Mouse (Mus musculus) embryonic facial prominence, embryonic 12.5 days (tissue): Measurements from ENCODE around the gene Polr2h. TPM values are rescaled to one million over a fixed set of nuclear protein-coding genes. Genes with fewer than 3 reads are reported as not detected.

Experiments used
- ATAC-seq: fragments of 200-750 bp; cut with Nextera tagmentation; 2 replicates; pipeline ENCODE4 v1.8.0; 2017; ENCODE audit not compliant: insufficient number of reproducible peaks, insufficient read depth, low FRiP score, low TSS enrichment
- H3K27ac ChIP-seq: fragments of 300-500 bp; sonication (generic); 2 replicates; pipeline ENCODE4 v1.5.1; 2016; ENCODE audit warnings: mild to moderate bottlenecking
- H3K27me3 ChIP-seq: fragments of 300-500 bp; sonication (generic); 2 replicates; pipeline ENCODE4 v1.6.1; 2016; ENCODE audit warnings: mild to moderate bottlenecking, moderate library complexity
- H3K36me3 ChIP-seq: fragments of 300-500 bp; sonication (generic); 2 replicates; pipeline ENCODE4 v1.6.1; 2016; ENCODE audit warnings: mild to moderate bottlenecking
- H3K4me1 ChIP-seq: fragments of 300-500 bp; sonication (generic); 2 replicates; pipeline ENCODE4 v1.6.1; 2016
- H3K4me2 ChIP-seq: fragments of 300-500 bp; sonication (generic); replicated peaks from 2 replicates; pipeline ENCODE4 v1.6.1; 2016; ENCODE audit warnings: mild to moderate bottlenecking, moderate library complexity
- H3K4me3 ChIP-seq: fragments of 300-500 bp; sonication (generic); 2 replicates; pipeline ENCODE4 v1.5.1; 2016; ENCODE audit warnings: mild to moderate bottlenecking
- H3K9ac ChIP-seq: fragments of 300-500 bp; sonication (generic); 2 replicates; pipeline ENCODE4 v1.6.1; 2016; ENCODE audit warnings: mild to moderate bottlenecking, moderate library complexity
- H3K9me3 ChIP-seq: fragments of 300-500 bp; sonication (generic); 2 replicates; pipeline ENCODE4 v1.6.1; 2016; ENCODE audit warnings: mild to moderate bottlenecking, moderate library complexity
- WGBS: fragments of 180-500 bp; shearing (Covaris S2); methylation state at CpG from one replicate; pipeline ENCODE4 v1.1.7; 2016; 5-methylcytosine and 5-hydroxymethylcytosine counted together
- polyA plus RNA-seq: library from polyadenylated mRNA; unstranded; fragments of >200 nt; fragmentation: Nextera tagmentation; extraction: Ambion mirVana; gene quantifications from 2 replicates; pipeline ENCODE4 v1.2.1, GENCODE M21; 2016

Gene Polr2h
- polyA plus RNA-seq, 1 experiment from 2014 or later = 110 TPM

GRCm38 (mm10) chr16:20730293-20730711 is 12.8 kb downstream of the Polr2h start:
- Histone ChIP-seq H3K9ac (no peak overlapping the region), H3K27me3 (peaks cover 16% of the 10 kb centered on the region), H3K4me2 (no peak overlapping the region), H3K4me3 (no peak overlapping the region), H3K27ac (no peak overlapping the region), H3K36me3 (no peaks in the 10 kb centered on the region), H3K4me1 (peaks cover 8% of the 10 kb centered on the region; the same call in 1 of the 2 replicates), H3K9me3 (no peaks in the 10 kb centered on the region)
- ATAC-seq = no peak
- 35% methylated on average over 5 of the region's 5 CpGs for WGBS

GRCm38 (mm10) chr16:20731688-20732087 is 14.2 kb downstream of the Polr2h start:
- 64% methylated on average over 5 of the region's 5 CpGs for WGBS
- H3K4me2 ChIP-seq = peak overlapping the region; percentile 97; the same call in 1 of the 2 replicates

GRCm38 (mm10) chr16:20732251-20732924 is 14.9 kb downstream of the Polr2h start:
- whole genome bisulfite sequencing = under 1% methylated on average over 27 of the region's 30 CpGs
- Histone ChIP-seq H3K4me3 (peak overlapping the region; percentile 64), H3K27ac (peak overlapping the region; percentile 66), H3K4me2 (peak overlapping the region; percentile 97), H3K9ac (peak overlapping the region; percentile 80), H3K9me3 (no peaks in the 10 kb centered on the region), H3K4me1 (peaks cover 8% of the 10 kb centered on the region; the same call in 1 of the 2 replicates), H3K27me3 (peaks cover 25% of the 10 kb centered on the region), H3K36me3 (no peaks in the 10 kb centered on the region)
- no peak for ATAC-seq

More at GRCm38 (mm10) chr16:20731688-20732087, 14.2 kb downstream of the Polr2h start:
- Histone ChIP-seq H3K27me3 (peaks cover 25% of the 10 kb centered on the region), H3K4me3 (no peak overlapping the region), H3K9ac (peak overlapping the region; percentile 10; the same call in 1 of the 2 replicates), H3K27ac (no peak overlapping the region), H3K4me1 (peaks cover 8% of the 10 kb centered on the region; the same call in 1 of the 2 replicates), H3K36me3 (no peaks in the 10 kb centered on the region), H3K9me3 (no peaks in the 10 kb centered on the region)
- no peak for ATAC-seq

GRCm38 (mm10) chr16:20732925-20733730 is 15.7 kb downstream of the Polr2h start, which contains the start of gene Chrd:
Gene Chrd, plus strand, starts transcription at chr16:20733127.
- H3K36me3 ChIP-seq = no peaks in the 10 kb centered on the region
- H3K9me3 ChIP-seq = no peaks in the 10 kb centered on the region
- under 1% methylated on average over 66 of the region's 70 CpGs for WGBS
- H3K27me3 ChIP-seq = peaks cover 25% of the 10 kb centered on the region
- peak within 1 kb of the TSS; percentile 64 for H3K4me3 ChIP-seq
- peaks cover 8% of the 10 kb centered on the region; the same call in 1 of the 2 replicates for H3K4me1 ChIP-seq
- H3K27ac ChIP-seq = peak within 1 kb of the TSS; percentile 66
- ATAC-seq = peak; percentile 71
- peak within 1 kb of the TSS; percentile 80 for H3K9ac ChIP-seq
- peak within 1 kb of the TSS; percentile 97 for H3K4me2 ChIP-seq

GRCm38 (mm10) chr16:20733731-20734730 is 16.6 kb downstream of the Polr2h start, which contains the start of gene Thpo:
Gene Thpo, minus strand, starts transcription at chr16:20734511.
- Histone ChIP-seq H3K9ac (peak within 1 kb of the TSS; percentile 80), H3K4me3 (peak within 1 kb of the TSS; percentile 64), H3K36me3 (no peaks in the 10 kb centered on the region), H3K4me2 (peak within 1 kb of the TSS; percentile 97), H3K9me3 (no peaks in the 10 kb centered on the region), H3K27ac (no peak within 1 kb of the TSS), H3K4me1 (peaks cover 8% of the 10 kb centered on the region; the same call in 1 of the 2 replicates), H3K27me3 (peaks cover 25% of the 10 kb centered on the region)
- ATAC-seq = no peak
- 3% methylated on average over 45 of the region's 45 CpGs for WGBS

- Histone ChIP-seq H3K4me3 (no peak overlapping the region), H3K9ac (no peak overlapping the region), H3K27ac (no peak overlapping the region), H3K27me3 (peaks cover 25% of the 10 kb centered on the region), H3K9me3 (no peaks in the 10 kb centered on the region), H3K4me2 (no peak overlapping the region), H3K36me3 (no peaks in the 10 kb centered on the region), H3K4me1 (peaks cover 8% of the 10 kb centered on the region; the same call in 1 of the 2 replicates)
- ATAC-seq = no peak
- 78% methylated on average over 5 of the region's 5 CpGs for WGBS
Observed at GRCm38 (mm10) chr16:20735651-20736050, 18.2 kb downstream of the Polr2h start.

- peaks cover 8% of the 10 kb centered on the region; the same call in 1 of the 2 replicates for H3K4me1 ChIP-seq
- H3K4me2 ChIP-seq = no peak overlapping the region
- 84% methylated on average over 7 of the region's 7 CpGs for WGBS
- no peak for ATAC-seq
- H3K27me3 ChIP-seq = peaks cover 25% of the 10 kb centered on the region
- H3K9ac ChIP-seq = no peak overlapping the region
- H3K4me3 ChIP-seq = no peak overlapping the region
- H3K36me3 ChIP-seq = no peaks in the 10 kb centered on the region
- H3K9me3 ChIP-seq = no peaks in the 10 kb centered on the region
- H3K27ac ChIP-seq = no peak overlapping the region
Observed at GRCm38 (mm10) chr16:20736168-20736567, 18.7 kb downstream of the Polr2h start.

- no peak overlapping the region for H3K4me2 ChIP-seq
- no peak overlapping the region for H3K9ac ChIP-seq
- H3K27ac ChIP-seq = no peak overlapping the region
- H3K4me3 ChIP-seq = no peak overlapping the region
- ATAC-seq = no peak
- H3K27me3 ChIP-seq = peaks cover 25% of the 10 kb centered on the region
- H3K4me1 ChIP-seq = peaks cover 8% of the 10 kb centered on the region; the same call in 1 of the 2 replicates
- H3K36me3 ChIP-seq = 0 out of 2 replicates have a peak, but pooled peaks cover 3% of the 10 kb centered on the region
- H3K9me3 ChIP-seq = no peaks in the 10 kb centered on the region
- WGBS = 82% methylated on average over 5 of the region's 5 CpGs
Observed at GRCm38 (mm10) chr16:20736823-20737222, 19.4 kb downstream of the Polr2h start.

GRCm38 (mm10) chr16:20739845-20740244 is 22.4 kb downstream of the Polr2h start:
- 0 out of 2 replicates have a peak, but pooled peaks have one; percentile 25 for ATAC-seq
- no peaks in the 10 kb centered on the region for H3K4me1 ChIP-seq
- H3K27ac ChIP-seq = no peak overlapping the region
- 93% methylated on average over 9 of the region's 9 CpGs for WGBS
- no peaks in the 10 kb centered on the region for H3K9me3 ChIP-seq
- 0 out of 2 replicates have a peak, but pooled peaks cover 4% of the 10 kb centered on the region for H3K36me3 ChIP-seq
- H3K27me3 ChIP-seq = peaks cover 14% of the 10 kb centered on the region
- H3K4me3 ChIP-seq = no peak overlapping the region
- H3K4me2 ChIP-seq = no peak overlapping the region
- H3K9ac ChIP-seq = no peak overlapping the region

- WGBS = 85% methylated on average over 6 of the region's 6 CpGs
Observed at GRCm38 (mm10) chr16:20746641-20747040, 29.2 kb downstream of the Polr2h start.

More at GRCm38 (mm10) chr16:20746641-20747040, 29.2 kb downstream of the Polr2h start:
- H3K9ac ChIP-seq = no peak overlapping the region
- H3K4me3 ChIP-seq = no peak overlapping the region
- no peak overlapping the region for H3K27ac ChIP-seq
- H3K36me3 ChIP-seq = 0 out of 2 replicates have a peak, but pooled peaks cover 4% of the 10 kb centered on the region
- no peak overlapping the region for H3K4me2 ChIP-seq
- no peaks in the 10 kb centered on the region for H3K9me3 ChIP-seq
- no peak for ATAC-seq
- no peaks in the 10 kb centered on the region for H3K4me1 ChIP-seq
- H3K27me3 ChIP-seq = no peaks in the 10 kb centered on the region
